Mouse (Mus musculus) left cerebral cortex, adult 9 months (tissue): Measurements from ENCODE around the gene Hist1h2ba.

Source experiments
- DNase-seq, 2 experiments: peaks; one replicate each; pipeline ENCODE4 v3.0.0; 2022; ENCODE audit warnings: low spot score in 2 of 2

Hist1h2ba gene

GRCm38 (mm10) chr13:23933421-23934210 is at the start of gene Hist1h2ba:
Hist1h2ba (minus strand) TSS chr13:23934156.
- DNase-seq, result no peak

GRCm38 (mm10) chr13:23972271-23972670 is 38.3 kb upstream of the Hist1h2ba start:
- DNase-seq, result no peak

DNA sequence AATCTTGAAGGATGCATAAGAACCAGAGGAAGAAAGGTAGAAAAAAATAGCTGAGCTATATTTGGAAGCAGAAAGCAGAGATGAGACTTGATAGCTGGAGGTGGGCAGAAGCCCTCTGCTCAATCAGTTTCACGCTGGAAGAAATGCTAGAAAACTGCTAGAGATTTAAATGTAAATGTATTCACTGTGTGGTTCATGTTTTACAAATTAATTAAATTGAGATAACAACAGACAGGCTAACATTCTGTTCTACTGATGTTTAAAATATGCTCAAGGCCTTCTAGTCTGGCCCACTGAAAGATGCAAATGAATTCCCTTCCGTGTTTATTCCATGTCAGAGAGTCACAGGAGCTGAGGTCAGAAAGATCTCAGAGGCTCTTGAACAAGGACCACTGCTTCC is 37.9 kb upstream of the Hist1h2ba start:
- DNase-seq, result no peak

DNA sequence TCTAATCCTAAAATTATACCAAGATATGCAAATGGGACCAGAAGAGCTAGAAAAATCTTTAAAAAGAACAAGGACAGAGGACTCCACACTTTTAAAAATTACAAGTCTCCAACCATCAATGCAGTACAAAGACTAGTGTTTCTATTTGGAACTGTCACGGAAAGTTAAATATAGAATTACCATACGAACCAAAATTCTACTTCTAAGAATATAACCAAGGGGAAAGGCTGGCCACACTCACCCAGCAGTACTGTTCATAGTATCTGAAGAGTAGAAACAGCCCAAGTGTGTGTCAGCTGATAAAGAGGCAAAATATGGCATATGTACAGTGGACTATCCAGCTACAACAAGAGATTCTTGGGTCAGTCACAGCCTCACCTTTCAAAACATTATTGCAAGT is 31.0 kb upstream of the Hist1h2ba start:
- no peak for DNase-seq

DNA sequence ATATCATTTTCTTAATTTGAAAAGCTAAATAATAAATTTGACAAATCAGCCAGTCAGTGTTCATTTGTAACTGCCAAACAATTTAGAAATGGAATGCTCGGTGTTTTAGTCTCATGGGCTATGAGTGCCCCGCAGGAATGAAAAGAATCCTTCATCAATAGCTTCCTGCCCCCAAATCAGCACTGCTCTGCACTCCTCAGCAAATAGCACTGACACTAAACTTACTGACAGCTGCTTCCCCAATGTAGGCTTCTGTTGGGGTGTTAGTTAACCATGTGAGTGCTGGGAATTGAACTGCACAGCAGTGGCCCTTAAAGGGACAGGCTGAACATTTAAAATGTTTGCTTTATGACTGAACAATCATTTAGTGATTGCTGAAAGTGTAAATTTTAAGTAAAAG is 25.8 kb upstream of the Hist1h2ba start:
- no peak for DNase-seq

GRCm38 (mm10) chr13:23950928-23951327 is 17.0 kb upstream of the Hist1h2ba start:
- DNase-seq, result no peak

DNA sequence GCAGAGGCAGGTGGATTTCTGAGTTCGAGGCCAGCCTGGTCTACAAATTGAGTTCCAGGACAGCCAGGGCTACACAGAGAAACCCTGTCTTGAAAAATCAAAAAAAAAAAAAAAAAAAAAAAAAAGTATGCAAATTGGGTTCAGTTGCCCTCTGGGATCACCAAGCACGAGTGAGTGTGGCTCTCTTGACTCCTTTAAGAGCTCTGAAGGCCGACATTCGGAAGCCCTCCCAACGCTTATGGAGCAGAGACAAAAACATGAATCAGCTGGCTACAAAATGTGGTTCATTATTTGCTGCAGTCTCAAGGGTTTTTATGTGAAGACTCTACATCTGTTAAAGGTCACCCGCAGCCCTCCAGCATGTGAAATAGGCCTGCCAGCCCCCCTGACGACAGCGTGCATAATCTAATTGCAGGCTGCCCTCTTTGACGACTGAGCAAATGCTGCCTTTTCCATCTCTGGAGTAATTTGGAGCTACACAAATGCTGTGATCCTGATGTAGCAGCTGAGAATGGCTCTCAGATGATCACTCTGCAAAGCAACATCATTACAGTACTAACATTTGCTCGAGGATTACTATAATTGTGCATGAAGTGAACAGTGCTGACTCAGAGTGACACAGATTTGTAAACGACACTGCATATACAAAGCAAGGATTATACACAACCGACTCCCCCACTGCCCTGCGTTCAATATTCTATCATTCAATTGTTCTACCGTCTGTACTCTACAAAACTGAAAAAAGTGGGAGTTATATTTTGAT is 15.7 kb upstream of the Hist1h2ba start:
- peak in 1 of 2 experiments; percentile 62 for DNase-seq

- DNase-seq, result no peak
These were observed 12.3 kb upstream of the Hist1h2ba start for GRCm38 (mm10) chr13:23946254-23946653.

GRCm38 (mm10) chr13:23942861-23943260 is 8.9 kb upstream of the Hist1h2ba start:
- DNase-seq, result no peak

- no peak for DNase-seq
These were observed 6.3 kb upstream of the Hist1h2ba start for GRCm38 (mm10) chr13:23940291-23940690.

GRCm38 (mm10) chr13:23938699-23939098 is 4.7 kb upstream of the Hist1h2ba start:
- DNase-seq, result no peak

- no peak for DNase-seq
These were observed 210 bp upstream of the Hist1h2ba start, which contains the start of gene Hist1h2aa for GRCm38 (mm10) chr13:23934211-23934520. Hist1h2aa (plus strand) TSS chr13:23934462.

- DNase-seq, result no peak
These were observed 3.1 kb downstream of the Hist1h2ba start for GRCm38 (mm10) chr13:23930904-23931303.

DNA sequence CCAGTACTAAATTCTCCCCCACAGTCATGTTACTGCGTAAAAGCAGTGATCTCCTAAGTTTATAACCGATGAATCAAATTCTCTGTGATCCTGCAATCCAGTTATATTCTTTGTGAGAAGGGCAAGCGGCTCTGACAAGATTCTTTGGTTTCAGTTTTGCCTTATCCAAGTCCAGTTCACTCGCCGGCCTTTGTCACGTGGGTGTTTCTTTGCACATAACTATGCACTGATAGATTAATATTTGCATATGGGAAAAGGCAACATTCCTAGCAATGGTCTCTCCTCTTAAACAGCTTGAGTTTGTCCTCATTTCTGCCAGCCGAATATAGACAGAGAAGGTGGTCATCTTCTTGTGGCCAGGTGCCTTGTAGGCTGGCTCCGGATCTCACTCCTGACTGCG is 3.5 kb downstream of the Hist1h2ba start:
- no peak for DNase-seq

DNA sequence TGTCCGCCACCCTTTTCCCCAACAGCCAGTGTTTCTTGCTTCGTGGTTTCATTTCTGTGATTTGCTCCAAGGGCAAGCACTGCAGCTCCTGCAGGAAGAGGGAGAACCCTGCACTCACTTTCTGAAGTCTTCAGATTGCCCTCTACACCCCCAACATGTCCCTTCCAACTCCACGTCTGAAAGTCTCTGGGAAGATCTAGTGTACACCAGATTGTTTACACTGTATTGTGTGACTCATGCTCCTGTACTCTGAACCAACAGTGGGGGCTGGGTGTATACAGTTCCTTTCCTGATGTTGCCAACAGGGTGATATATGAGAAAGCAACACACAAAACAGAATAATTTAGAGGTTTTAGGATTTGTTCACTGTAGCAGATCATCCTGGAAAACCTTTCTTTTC is 5.3 kb downstream of the Hist1h2ba start:
- no peak for DNase-seq

DNA sequence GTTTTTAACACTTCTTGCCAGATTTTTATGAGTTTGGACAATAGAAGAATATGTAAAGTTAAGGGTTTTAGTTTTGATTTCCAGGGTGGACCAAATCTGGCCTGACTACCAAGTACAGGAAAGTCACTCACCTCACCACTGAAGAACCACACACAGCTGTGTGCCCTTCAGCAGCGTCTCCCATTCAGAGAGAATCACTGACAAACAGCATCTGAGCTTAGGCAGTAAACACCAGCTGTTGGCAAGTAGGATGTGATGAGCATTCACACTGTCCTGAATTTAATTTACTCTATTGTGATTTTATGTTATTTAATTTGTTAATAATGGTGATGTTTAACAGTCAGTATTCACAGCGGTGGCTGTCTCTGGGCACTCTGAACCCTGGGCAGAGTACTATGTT is 8.2 kb downstream of the Hist1h2ba start:
- no peak for DNase-seq

DNA sequence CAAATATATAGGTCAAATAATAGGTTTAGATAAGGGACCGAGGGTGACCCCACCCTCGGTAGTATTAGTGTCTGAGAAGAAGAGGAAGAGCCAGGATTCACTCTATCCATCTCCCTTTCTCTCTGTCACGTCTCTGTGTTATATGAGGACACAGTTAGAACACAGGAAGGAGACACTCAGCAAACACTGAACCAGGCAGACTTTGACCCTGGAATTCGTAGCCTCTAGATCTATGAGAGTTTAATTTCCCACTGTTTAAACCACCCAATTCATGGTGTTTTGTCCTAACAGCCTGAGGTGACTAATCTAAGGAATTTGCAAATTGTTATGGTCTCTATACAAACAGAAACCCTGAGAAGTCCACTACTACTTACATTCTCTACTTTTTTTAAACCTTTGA is 16.3 kb downstream of the Hist1h2ba start:
- no peak for DNase-seq

GRCm38 (mm10) chr13:23916132-23916531 is 17.8 kb downstream of the Hist1h2ba start:
- DNase-seq, result no peak

GRCm38 (mm10) chr13:23914376-23915167 is 19.4 kb downstream of the Hist1h2ba start, which contains the start of gene Slc17a4:
Slc17a4 (minus strand) TSS chr13:23915009.
- no peak for DNase-seq

DNA sequence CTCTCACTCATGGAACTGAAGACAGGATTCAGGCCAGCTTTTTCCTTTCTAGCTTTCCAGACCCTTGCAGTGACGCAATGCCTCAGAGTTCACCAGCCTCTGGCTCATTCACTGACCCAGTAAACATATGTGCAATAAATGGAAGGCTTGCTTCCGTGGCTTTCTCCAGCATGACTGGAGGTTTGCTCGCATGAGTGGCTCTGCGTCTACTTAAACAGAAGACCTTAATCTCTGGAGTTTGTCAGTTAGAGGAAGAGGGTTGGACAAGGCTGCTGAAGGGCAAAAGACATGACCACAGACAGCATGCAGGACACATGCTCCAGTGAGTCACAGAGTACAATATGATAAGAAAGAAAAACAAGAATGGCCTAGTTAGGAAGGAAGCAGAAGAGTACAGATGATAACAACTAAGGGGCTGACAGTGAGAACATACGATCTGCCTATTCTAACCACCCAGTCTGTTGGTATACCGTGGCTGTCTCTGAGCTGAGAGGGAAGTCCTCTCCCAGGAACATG is 20.1 kb downstream of the Hist1h2ba start:
- DNase-seq, result no peak

- no peak for DNase-seq
These were observed 22.6 kb downstream of the Hist1h2ba start for GRCm38 (mm10) chr13:23911335-23911734.

DNA sequence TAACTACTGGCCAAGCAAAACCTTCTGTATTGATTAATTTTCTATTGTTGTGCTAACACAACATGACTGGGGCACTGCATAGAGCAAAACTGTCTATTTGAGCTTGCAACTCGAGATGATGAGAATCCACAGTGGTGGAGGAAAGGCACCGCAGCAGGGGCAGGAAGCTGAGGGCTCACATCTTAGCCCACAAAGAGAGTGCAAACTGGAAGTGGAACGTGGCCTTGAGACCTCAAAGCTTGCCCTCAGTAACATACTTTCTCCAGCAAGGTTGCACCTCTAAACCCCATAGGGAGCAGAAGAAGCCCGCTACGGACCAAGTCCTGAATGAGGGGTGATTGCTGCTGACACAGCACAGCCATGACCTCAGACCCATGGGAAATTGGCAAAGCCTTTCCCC is 23.8 kb downstream of the Hist1h2ba start:
- DNase-seq, result no peak
